25 mouse cellular contexts compared by ENCODE assay signal in the genomic region with DNA sequence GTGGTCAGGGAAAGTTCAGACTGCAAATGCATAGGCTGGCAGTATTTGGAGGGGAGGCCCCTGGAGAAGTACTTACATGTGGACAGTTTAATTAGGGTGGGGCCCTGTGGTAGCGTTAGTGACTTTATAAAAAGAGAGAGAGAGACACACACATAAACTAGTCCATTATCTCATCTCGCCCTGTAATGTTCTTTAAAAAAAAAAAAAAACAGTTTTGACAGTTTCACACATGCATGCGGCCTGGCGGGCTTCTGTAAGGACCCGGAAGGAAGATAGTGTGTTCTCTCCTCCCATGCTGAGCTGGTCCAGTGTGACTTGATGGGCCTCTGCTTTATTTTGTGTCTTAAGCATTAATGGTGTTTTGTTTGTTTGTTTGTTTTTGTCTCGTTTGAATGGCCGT.
"Had no signal": no experiment of that assay in that cellular context is flagged by ENCODE, and none has a peak within 500 bp of the region (broad histone marks: within the 10 kb centered on the region; RNA-seq: fewer than 3 reads in every experiment).

No protein-coding gene starts in this region.

- H3K4me3 ChIP-seq: heart, adult 2 months; heart, embryonic 13.5 days; heart, embryonic 15.5 days; hindbrain, embryonic 13.5 days; hindbrain, embryonic 15.5 days; kidney, embryonic 15.5 days; layer of hippocampus, adult 2 months; limb, embryonic 13.5 days; limb, embryonic 15.5 days had no signal

- H3K4me2 ChIP-seq: heart, embryonic 11.5 days; heart, embryonic 13.5 days; heart, embryonic 15.5 days; hindbrain, embryonic 13.5 days; hindbrain, embryonic 15.5 days; kidney, embryonic 15.5 days; limb, embryonic 13.5 days; limb, embryonic 15.5 days had no signal

- H3K27ac ChIP-seq: heart, adult 2 months; heart, embryonic 13.5 days; heart, embryonic 15.5 days; hindbrain, embryonic 13.5 days; hindbrain, embryonic 15.5 days; hindbrain, postnatal 0 days; kidney, embryonic 15.5 days; kidney, postnatal 0 days; layer of hippocampus, adult 2 months; limb, embryonic 13.5 days; limb, embryonic 15.5 days had no signal

- H3K36me3 ChIP-seq: heart, embryonic 13.5 days; heart, embryonic 15.5 days; hindbrain, embryonic 13.5 days; hindbrain, embryonic 15.5 days; kidney, embryonic 15.5 days; limb, embryonic 13.5 days; limb, embryonic 15.5 days had no signal

- ATAC-seq: hindbrain, postnatal 0 days; intestine, embryonic 16.5 days had no signal

- DNase-seq: gastrocnemius, postnatal 14 days; gastrocnemius, postnatal 36 days; heart, adult 2 months; heart, postnatal 14 days; heart, postnatal 36 days; kidney, adult 11 months; kidney, adult 2 months; kidney, adult 9 months; kidney, postnatal 14 days; kidney, postnatal 4 days; layer of hippocampus, adult 9-11 months; layer of hippocampus, postnatal 36 days; left cerebral cortex, postnatal 4 days had no signal

- H3K9me3 ChIP-seq: heart, embryonic 13.5 days; heart, embryonic 15.5 days; hindbrain, embryonic 13.5 days; hindbrain, embryonic 15.5 days; kidney, embryonic 15.5 days; limb, embryonic 13.5 days; limb, embryonic 15.5 days had no signal

- H3K9ac ChIP-seq: heart, embryonic 13.5 days; heart, embryonic 15.5 days; hindbrain, embryonic 13.5 days; hindbrain, embryonic 15.5 days; kidney, embryonic 15.5 days; limb, embryonic 13.5 days; limb, embryonic 15.5 days had no signal

- H3K27me3 ChIP-seq: heart, embryonic 13.5 days; heart, embryonic 15.5 days; hindbrain, embryonic 15.5 days; limb, embryonic 15.5 days had no signal
